Mouse (Mus musculus): ENCODE measurements around the gene Ercc2. TPM values are rescaled to one million over a fixed set of nuclear protein-coding genes. Genes with fewer than 3 reads are reported as not detected.

Gene Ercc2
- polyA plus RNA-seq, 1 experiment from 2014 or later: 11.9 TPM

DNA sequence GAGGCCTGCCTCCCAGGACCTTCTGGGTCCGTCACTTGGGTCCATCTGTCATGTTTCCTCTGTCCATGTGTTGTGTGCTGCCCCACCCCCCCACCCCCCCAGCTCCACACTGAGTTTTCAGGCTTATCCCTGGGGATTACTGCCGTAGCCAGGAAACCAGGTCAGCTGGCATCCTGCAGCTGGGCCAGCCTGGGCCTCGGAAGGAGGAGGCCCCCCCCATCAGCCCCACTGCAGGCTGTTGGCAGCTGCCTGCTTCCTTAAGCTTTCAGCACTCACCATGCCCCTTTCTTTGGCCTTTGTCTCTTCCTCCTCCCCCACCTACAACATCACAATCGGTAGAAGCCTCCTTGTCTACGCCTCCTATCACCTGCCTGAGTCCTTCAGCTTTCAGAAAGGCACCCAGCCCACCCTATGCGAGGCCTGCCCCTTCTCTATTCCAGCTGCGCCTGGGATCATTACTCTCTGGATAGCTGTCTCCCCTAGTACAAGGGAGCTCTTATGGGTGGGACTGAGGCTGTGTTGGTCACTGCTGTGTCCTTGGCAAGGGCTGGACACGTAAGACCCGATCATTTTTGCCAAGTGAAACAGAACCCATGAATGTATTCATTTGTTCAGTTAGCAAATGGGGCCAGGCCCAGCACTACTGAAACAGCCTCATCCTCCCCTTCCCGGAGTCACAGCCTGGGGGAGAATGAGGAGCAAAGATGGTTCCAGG, 7.0 kb downstream of the Ercc2 start:
- ATAC-seq (ENCODE audit: low FRiP score, low TSS enrichment): no peak
- Histone ChIP-seq H3K4me3 (ENCODE audit: low read length) (no peak overlapping the region), H3K4me2 (replicated peaks; ENCODE audit: low read depth, low read length) (no peak overlapping the region), H3K27me3 (ENCODE audit: control insufficient read depth, insufficient read depth, low read length) (no peaks in the 10 kb centered on the region), H3K36me3 (ENCODE audit: control insufficient read depth, insufficient read depth, low read length) (peaks cover 96% of the 10 kb centered on the region), H3K9me3 (ENCODE audit: control insufficient read depth, low read length) (no peaks in the 10 kb centered on the region), H3K9ac (ENCODE audit: low read depth, low read length) (no peak overlapping the region), H3K4me1 (ENCODE audit: control insufficient read depth, insufficient read depth, low read length) (no peaks in the 10 kb centered on the region), H3K27ac (ENCODE audit: low read depth, low read length) (no peak overlapping the region)
- 83% methylated on average over 10 of the region's 10 CpGs for WGBS

DNA sequence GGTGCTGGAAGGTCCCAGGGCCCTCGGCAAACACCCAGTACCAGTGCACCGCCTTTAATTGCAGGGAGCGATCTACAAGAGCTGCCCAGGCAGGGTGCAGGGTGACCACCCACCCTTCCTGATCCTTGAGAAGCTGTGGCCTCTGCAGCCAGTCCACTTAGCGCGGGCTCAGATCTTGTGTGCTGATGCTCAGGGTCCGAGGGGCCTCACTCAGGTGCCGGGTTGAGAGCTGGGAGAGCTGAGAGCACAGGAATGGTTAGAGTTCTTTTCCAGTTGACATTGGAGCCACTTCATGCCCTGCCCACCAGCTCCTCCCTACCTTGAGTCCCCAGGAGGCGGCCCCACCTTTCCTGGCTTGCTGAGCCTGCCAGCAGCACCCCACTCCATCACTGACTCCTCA, 12.7 kb downstream of the Ercc2 start:
- 92% methylated on average over 8 of the region's 8 CpGs for WGBS
- H3K27ac ChIP-seq (ENCODE audit: low read depth, low read length): no peak overlapping the region
- no peak overlapping the region for H3K9ac ChIP-seq (ENCODE audit: low read depth, low read length)
- H3K36me3 ChIP-seq (ENCODE audit: control insufficient read depth, insufficient read depth, low read length): peaks cover 65% of the 10 kb centered on the region
- no peaks in the 10 kb centered on the region for H3K9me3 ChIP-seq (ENCODE audit: control insufficient read depth, low read length)
- no peaks in the 10 kb centered on the region for H3K4me1 ChIP-seq (ENCODE audit: control insufficient read depth, insufficient read depth, low read length)
- H3K4me2 ChIP-seq (replicated peaks; ENCODE audit: low read depth, low read length): no peak overlapping the region
- no peaks in the 10 kb centered on the region for H3K27me3 ChIP-seq (ENCODE audit: control insufficient read depth, insufficient read depth, low read length)
- ATAC-seq (ENCODE audit: low FRiP score, low TSS enrichment): no peak
- no peak overlapping the region for H3K4me3 ChIP-seq (ENCODE audit: low read length)

GRCm38 (mm10) chr7:19399496-19400280, 17.9 kb downstream of the Ercc2 start:
- ATAC-seq (ENCODE audit: low FRiP score, low TSS enrichment): peak; percentile 53
- Histone ChIP-seq H3K27me3 (ENCODE audit: control insufficient read depth, insufficient read depth, low read length) (peaks cover 26% of the 10 kb centered on the region), H3K4me2 (replicated peaks; ENCODE audit: low read depth, low read length) (peak overlapping the region; percentile 46), H3K4me3 (ENCODE audit: low read length) (peak overlapping the region; percentile 24), H3K36me3 (ENCODE audit: control insufficient read depth, insufficient read depth, low read length) (peaks cover 13% of the 10 kb centered on the region), H3K4me1 (ENCODE audit: control insufficient read depth, insufficient read depth, low read length) (no peaks in the 10 kb centered on the region), H3K27ac (ENCODE audit: low read depth, low read length) (no peak overlapping the region), H3K9me3 (ENCODE audit: control insufficient read depth, low read length) (peaks cover 3% of the 10 kb centered on the region; the same call in 1 of the 2 replicates), H3K9ac (ENCODE audit: low read depth, low read length) (peak overlapping the region; percentile 42; the same call in 1 of the 2 replicates)
- 1% methylated on average over 27 of the region's 27 CpGs for WGBS

DNA sequence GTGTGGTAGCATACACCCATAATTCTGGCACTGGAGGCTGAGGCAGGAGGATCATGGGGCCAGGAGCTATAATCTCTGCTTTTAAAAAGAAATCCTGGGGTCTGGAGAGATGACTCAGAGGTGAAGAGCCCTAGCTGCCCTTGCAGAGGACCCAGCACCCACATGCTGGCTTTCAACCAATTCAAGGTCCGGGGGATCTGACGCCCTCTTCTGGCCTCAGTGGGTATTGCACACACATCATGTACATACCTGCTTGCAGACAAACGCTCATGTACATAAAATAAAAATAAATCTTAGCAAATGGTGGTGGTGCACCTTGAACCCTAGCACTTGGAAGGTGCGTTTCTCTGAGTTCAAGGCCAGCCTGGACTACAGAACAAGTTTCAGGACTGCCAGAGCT, 19.1 kb downstream of the Ercc2 start:
- Histone ChIP-seq H3K4me3 (ENCODE audit: low read length) (no peak overlapping the region), H3K27me3 (ENCODE audit: control insufficient read depth, insufficient read depth, low read length) (peaks cover 32% of the 10 kb centered on the region), H3K27ac (ENCODE audit: low read depth, low read length) (no peak overlapping the region), H3K4me2 (replicated peaks; ENCODE audit: low read depth, low read length) (no peak overlapping the region), H3K9ac (ENCODE audit: low read depth, low read length) (no peak overlapping the region), H3K9me3 (ENCODE audit: control insufficient read depth, low read length) (peaks cover 3% of the 10 kb centered on the region; the same call in 1 of the 2 replicates), H3K4me1 (ENCODE audit: control insufficient read depth, insufficient read depth, low read length) (no peaks in the 10 kb centered on the region), H3K36me3 (ENCODE audit: control insufficient read depth, insufficient read depth, low read length) (peaks cover under 1% of the 10 kb centered on the region)
- WGBS: 86% methylated on average over 4 of the region's 4 CpGs
- no peak for ATAC-seq (ENCODE audit: low FRiP score, low TSS enrichment)

DNA sequence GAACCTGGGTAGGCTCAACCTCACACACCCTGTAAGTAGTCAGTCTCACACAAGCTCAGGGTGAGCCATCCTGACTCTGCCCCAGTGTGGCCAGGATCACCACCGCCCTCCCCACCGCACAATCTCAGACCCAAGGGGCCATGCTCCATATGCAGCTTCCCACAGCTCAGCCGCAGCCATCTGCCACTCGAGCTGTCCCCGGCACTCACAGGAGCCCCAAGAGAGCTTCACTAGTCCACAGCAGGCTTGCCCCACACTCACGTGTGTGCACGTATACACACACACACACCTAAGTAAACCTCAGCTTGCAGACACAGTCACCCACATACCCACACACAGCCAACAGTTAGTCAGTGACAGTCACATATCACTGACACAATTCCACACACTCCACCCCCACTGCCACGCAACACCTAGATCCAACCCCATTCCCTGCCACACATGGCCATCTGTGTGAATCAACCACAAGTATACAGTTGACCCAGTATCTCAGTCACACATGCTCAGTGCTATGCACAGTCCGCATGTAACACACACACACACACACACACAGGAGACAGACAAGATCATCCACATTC, 20.8 kb downstream of the Ercc2 start:
- no peaks in the 10 kb centered on the region for H3K4me1 ChIP-seq (ENCODE audit: control insufficient read depth, insufficient read depth, low read length)
- no peaks in the 10 kb centered on the region for H3K36me3 ChIP-seq (ENCODE audit: control insufficient read depth, insufficient read depth, low read length)
- no peak overlapping the region for H3K4me3 ChIP-seq (ENCODE audit: low read length)
- H3K9me3 ChIP-seq (ENCODE audit: control insufficient read depth, low read length): peaks cover 3% of the 10 kb centered on the region; the same call in 1 of the 2 replicates
- 80% methylated on average over 9 of the region's 9 CpGs for WGBS
- no peak for ATAC-seq (ENCODE audit: low FRiP score, low TSS enrichment)
- H3K27me3 ChIP-seq (ENCODE audit: control insufficient read depth, insufficient read depth, low read length): peaks cover 32% of the 10 kb centered on the region
- no peak overlapping the region for H3K4me2 ChIP-seq (replicated peaks; ENCODE audit: low read depth, low read length)
- H3K27ac ChIP-seq (ENCODE audit: low read depth, low read length): no peak overlapping the region
- no peak overlapping the region for H3K9ac ChIP-seq (ENCODE audit: low read depth, low read length)

GRCm38 (mm10) chr7:19403731-19404296, 22.0 kb downstream of the Ercc2 start, which contains the start of gene Klc3:
Gene Klc3 (minus strand): TSS chr7:19404104.
- Histone ChIP-seq H3K9me3 (ENCODE audit: control insufficient read depth, low read length) (peaks cover 3% of the 10 kb centered on the region; the same call in 1 of the 2 replicates), H3K9ac (ENCODE audit: low read depth, low read length) (peak within 1 kb of the TSS; percentile 60), H3K36me3 (ENCODE audit: control insufficient read depth, insufficient read depth, low read length) (no peaks in the 10 kb centered on the region), H3K4me2 (replicated peaks; ENCODE audit: low read depth, low read length) (peak within 1 kb of the TSS; percentile 96), H3K27ac (ENCODE audit: low read depth, low read length) (no peak within 1 kb of the TSS), H3K4me3 (ENCODE audit: low read length) (peak within 1 kb of the TSS; percentile 62), H3K4me1 (ENCODE audit: control insufficient read depth, insufficient read depth, low read length) (no peaks in the 10 kb centered on the region), H3K27me3 (ENCODE audit: control insufficient read depth, insufficient read depth, low read length) (peaks cover 32% of the 10 kb centered on the region)
- WGBS: under 1% methylated on average over 60 of the region's 62 CpGs
- ATAC-seq (ENCODE audit: low FRiP score, low TSS enrichment): peak; percentile 74

DNA sequence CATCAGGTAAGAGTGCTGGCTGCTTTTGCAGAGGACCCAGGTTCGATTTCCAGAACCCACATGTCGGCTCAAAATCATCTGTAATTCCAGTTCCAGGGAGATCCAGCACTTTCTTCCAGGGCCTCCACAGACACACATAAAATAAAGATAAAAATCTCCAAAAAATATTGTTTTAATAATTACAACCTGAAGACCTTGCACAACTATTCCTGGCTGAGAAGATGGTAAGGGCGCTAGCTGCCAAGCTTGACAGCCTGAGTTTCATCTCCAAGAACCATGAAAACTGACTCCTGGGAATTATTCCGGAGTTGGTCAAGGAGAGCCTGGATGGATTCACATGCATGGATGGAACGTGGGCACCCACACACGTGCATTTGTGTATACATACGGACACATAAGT, 22.7 kb downstream of the Ercc2 start, which contains the start of gene Ckm:
Gene Ckm, plus strand, starts transcription at position 301 of the 400 bp plus-strand sequence.
- Histone ChIP-seq H3K9ac (ENCODE audit: low read depth, low read length) (peak within 1 kb of the TSS; percentile 60), H3K36me3 (ENCODE audit: control insufficient read depth, insufficient read depth, low read length) (no peaks in the 10 kb centered on the region), H3K9me3 (ENCODE audit: control insufficient read depth, low read length) (peaks cover 3% of the 10 kb centered on the region; the same call in 1 of the 2 replicates), H3K27ac (ENCODE audit: low read depth, low read length) (no peak within 1 kb of the TSS), H3K27me3 (ENCODE audit: control insufficient read depth, insufficient read depth, low read length) (peaks cover 32% of the 10 kb centered on the region), H3K4me1 (ENCODE audit: control insufficient read depth, insufficient read depth, low read length) (no peaks in the 10 kb centered on the region), H3K4me3 (ENCODE audit: low read length) (peak within 1 kb of the TSS; percentile 62), H3K4me2 (replicated peaks; ENCODE audit: low read depth, low read length) (peak within 1 kb of the TSS; percentile 96)
- ATAC-seq (ENCODE audit: low FRiP score, low TSS enrichment): no peak
- WGBS: 47% methylated on average over 7 of the region's 7 CpGs

GRCm38 (mm10) chr7:19405417-19405816, 23.6 kb downstream of the Ercc2 start:
- H3K36me3 ChIP-seq (ENCODE audit: control insufficient read depth, insufficient read depth, low read length): no peaks in the 10 kb centered on the region
- ATAC-seq (ENCODE audit: low FRiP score, low TSS enrichment): peak; percentile 65
- H3K4me1 ChIP-seq (ENCODE audit: control insufficient read depth, insufficient read depth, low read length): no peaks in the 10 kb centered on the region
- no peak overlapping the region; the same call in 1 of the 2 replicates for H3K4me2 ChIP-seq (replicated peaks; ENCODE audit: low read depth, low read length)
- H3K27me3 ChIP-seq (ENCODE audit: control insufficient read depth, insufficient read depth, low read length): peaks cover 32% of the 10 kb centered on the region
- peaks cover 3% of the 10 kb centered on the region; the same call in 1 of the 2 replicates for H3K9me3 ChIP-seq (ENCODE audit: control insufficient read depth, low read length)
- WGBS: 3% methylated on average over 19 of the region's 19 CpGs
- H3K27ac ChIP-seq (ENCODE audit: low read depth, low read length): no peak overlapping the region
- H3K9ac ChIP-seq (ENCODE audit: low read depth, low read length): no peak overlapping the region
- no peak overlapping the region for H3K4me3 ChIP-seq (ENCODE audit: low read length)

Data from kidney, embryonic 14.5 days (tissue).